22 mouse cellular contexts compared by ENCODE assay signal in genomic region chr15:7747586-7747985, GRCm38 (mm10).
DNase-seq lines count a peak whose midpoint lies in the region; ATAC-seq lines count a peak whose summit lies in the region.
"Had no signal": no experiment of that assay in that cellular context is flagged by ENCODE, and none has a peak within 500 bp of the region (broad histone marks: within the 10 kb centered on the region; RNA-seq: fewer than 3 reads in every experiment).

No protein-coding gene starts in this region.

- peak; percentile 32 to 51 for DNase-seq in cerebellum, postnatal 10 days
- DNase-seq in cerebellum, adult 9-10 months, result no peak
- DNase-seq in heart, adult 11 months, result peak; percentile 53
- DNase-seq: adrenal gland, adult 8-10 months; adrenal gland, postnatal 14 days; adrenal gland, postnatal 36 days; B cell, adult 2 months; cerebellum, adult 11-12 months; cerebellum, adult 8-10 months; cerebellum, postnatal 25 days; forebrain, postnatal 0 days had no signal

- no peaks in the 10 kb centered on the region for H3K9me3 ChIP-seq in heart, embryonic 11.5 days (replicated peaks; ENCODE audit: control insufficient read depth, low read length)
- H3K9me3 ChIP-seq in limb, embryonic 13.5 days, result no peaks in the 10 kb centered on the region
- H3K9me3 ChIP-seq: embryonic facial prominence, embryonic 10.5 days; embryonic facial prominence, embryonic 12.5 days; forebrain, embryonic 13.5 days; forebrain, embryonic 15.5 days; G1E had no signal

- no peak for ATAC-seq in heart, embryonic 11.5 days (replicated peaks; ENCODE audit: insufficient number of reproducible peaks, low FRiP score, low TSS enrichment)
- ATAC-seq in limb, embryonic 13.5 days (ENCODE audit: low FRiP score, low read depth), result 0 out of 2 replicates have a peak, but pooled peaks have one; percentile 11
- ATAC-seq: activated CD4-positive, CD25-positive, alpha-beta regulatory T cell, adult 4 months; CD4-positive, CD25-positive, alpha-beta regulatory T cell, adult 4 months; forebrain, embryonic 13.5 days; forebrain, embryonic 15.5 days; forebrain, postnatal 0 days; Patski had no signal

- 88% methylated on average over 4 of the region's 4 CpGs for WGBS in heart, embryonic 11.5 days (ENCODE audit: insufficient replicate concordance)
- 46% methylated on average over 4 of the region's 4 CpGs for WGBS in limb, embryonic 13.5 days

- no peak overlapping the region for H3K27ac ChIP-seq in heart, embryonic 11.5 days (ENCODE audit: low read depth, low read length)
- peak overlapping the region; percentile 8; the same call in 1 of the 2 replicates for H3K27ac ChIP-seq in limb, embryonic 13.5 days
- H3K27ac ChIP-seq: embryonic facial prominence, embryonic 10.5 days; embryonic facial prominence, embryonic 12.5 days; forebrain, embryonic 13.5 days; forebrain, embryonic 15.5 days had no signal

- H3K9ac ChIP-seq in heart, embryonic 11.5 days (ENCODE audit: low read depth, low read length), result no peak overlapping the region
- H3K9ac ChIP-seq in limb, embryonic 13.5 days, result no peak overlapping the region
- H3K9ac ChIP-seq: embryonic facial prominence, embryonic 12.5 days; forebrain, embryonic 13.5 days; forebrain, embryonic 15.5 days; forebrain, postnatal 0 days had no signal

- no peaks in the 10 kb centered on the region for H3K36me3 ChIP-seq in heart, embryonic 11.5 days (ENCODE audit: control insufficient read depth, insufficient read depth, low read length)
- H3K36me3 ChIP-seq in limb, embryonic 13.5 days, result no peaks in the 10 kb centered on the region
- H3K36me3 ChIP-seq: embryonic facial prominence, embryonic 10.5 days; embryonic facial prominence, embryonic 12.5 days; forebrain, embryonic 15.5 days; G1E had no signal

- H3K4me1 ChIP-seq in heart, embryonic 11.5 days (ENCODE audit: control insufficient read depth, insufficient read depth, low read length), result no peaks in the 10 kb centered on the region
- peaks cover 29% of the 10 kb centered on the region for H3K4me1 ChIP-seq in limb, embryonic 13.5 days
- H3K4me1 ChIP-seq: embryonic facial prominence, embryonic 10.5 days; forebrain, embryonic 13.5 days; forebrain, embryonic 15.5 days had no signal

- H3K27me3 ChIP-seq in heart, embryonic 11.5 days (ENCODE audit: control insufficient read depth, insufficient read depth, low read length), result no peaks in the 10 kb centered on the region
- H3K27me3 ChIP-seq in limb, embryonic 13.5 days, result 0 out of 2 replicates have a peak, but pooled peaks cover 3% of the 10 kb centered on the region
- H3K27me3 ChIP-seq: CH12.LX; embryonic facial prominence, embryonic 12.5 days; forebrain, embryonic 13.5 days; forebrain, embryonic 15.5 days; Patski had no signal

- H3K4me2 ChIP-seq in heart, embryonic 11.5 days, result no peak overlapping the region
- H3K4me2 ChIP-seq in limb, embryonic 13.5 days (replicated peaks), result no peak overlapping the region
- H3K4me2 ChIP-seq: embryonic facial prominence, embryonic 12.5 days; forebrain, embryonic 13.5 days; forebrain, embryonic 15.5 days had no signal

- H3K4me3 ChIP-seq in heart, embryonic 11.5 days (ENCODE audit: low read depth, low read length), result no peak overlapping the region
- no peak overlapping the region for H3K4me3 ChIP-seq in limb, embryonic 13.5 days
- H3K4me3 ChIP-seq: embryonic facial prominence, embryonic 10.5 days; embryonic facial prominence, embryonic 12.5 days; forebrain, embryonic 13.5 days; forebrain, embryonic 15.5 days had no signal
